Comparison of ENCODE assay signal across 8 mouse cellular contexts in the genomic region with DNA sequence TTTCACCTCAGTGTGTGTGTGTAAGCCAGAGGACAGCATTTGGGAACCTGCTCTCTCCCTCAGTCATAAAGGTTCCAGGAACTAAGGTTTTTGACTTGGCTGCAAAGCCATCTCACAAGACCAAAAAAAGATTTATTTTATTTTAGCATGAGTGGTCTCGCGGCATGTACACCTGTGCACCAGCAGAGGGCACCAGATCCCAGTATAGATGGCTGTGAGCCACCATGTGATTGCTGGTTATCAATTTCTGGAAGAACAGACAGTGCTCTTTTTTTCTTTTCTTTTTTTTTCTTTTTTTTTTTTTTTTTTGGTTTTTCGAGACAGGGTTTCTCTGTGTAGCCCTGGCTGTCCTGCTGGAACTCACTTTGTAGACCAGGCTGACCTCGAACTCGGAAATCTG. TPM values are rescaled to one million over a fixed set of nuclear protein-coding genes. Genes with fewer than 3 reads are reported as not detected.
DNase-seq lines count a peak whose midpoint lies in the region; TF ChIP-seq lines count a peak whose summit lies in the region.
"Not testable (repeated sequence)": the region's sequence is repeated elsewhere in the genome, so short reads cannot be mapped to it uniquely, and the experiment has no call there.

No protein-coding gene starts in this region.

- DNase-seq in ES-E14 (ENCODE audit: low read depth, low spot score), result peak; percentile 68
- peak; percentile 25 for DNase-seq in c-Kit-negative CD71-positive TER-119-positive erythroid progenitor cells, embryonic 14.5 days (ENCODE audit: low read depth, low spot score)
- DNase-seq in heart, postnatal 10 days, result peak; percentile 60 to 75
- DNase-seq in large intestine, adult 2 months (ENCODE audit: low read depth, low spot score), result peak; percentile 24
- peak; percentile 56 for DNase-seq in lung, adult 2 months
- DNase-seq in retina, adult 2 months (ENCODE audit: low read depth, low spot score), result peak; percentile 36
- DNase-seq in thymus, postnatal 0 days (ENCODE audit: low spot score), result peak; percentile 83

- TF ChIP-seq POLR2A in embryonic fibroblast, embryonic 13.5 days (IDR thresholded peaks at IDR 0.05; ENCODE audit: low read depth, low read length); lung, adult 2 months (IDR thresholded peaks at IDR 0.05; ENCODE audit: borderline replicate concordance, extremely low read depth, low read depth, low read length): not testable (repeated sequence)

- not testable (repeated sequence) for H3K9ac ChIP-seq in ES-E14 (ENCODE audit: insufficient read depth, low read depth, low read length, poor library complexity, severe bottlenecking)

- TF ChIP-seq CTCF in embryonic fibroblast, embryonic 13.5 days (IDR thresholded peaks at IDR 0.05; ENCODE audit: borderline replicate concordance, insufficient read depth, low read length), result peak; percentile 76; the same call in 1 of the 2 replicates
- peak; percentile 94 for TF ChIP-seq CTCF in lung, adult 2 months (IDR thresholded peaks at IDR 0.05; ENCODE audit: insufficient read depth, low read length)

- intact Hi-C loops in heart, postnatal 10 days (cut with DNase I), result loop anchor here (2.0 to 10.0 kb wide), 3 partner anchors 35 to 483 kb away; a partner anchor contains a TSS

- H3K4me1 ChIP-seq in ES-E14 (ENCODE audit: control insufficient read depth in 2 of 2, insufficient read depth in 2 of 2, low read length in 2 of 2, poor library complexity in 1 of 2), result peaks cover 0 to 14% of the 10 kb centered on the region in 2 experiments; a peak in 3 of 4 replicates
- H3K4me1 ChIP-seq in embryonic fibroblast, embryonic 13.5 days (ENCODE audit: control insufficient read depth, insufficient read depth, low read length); lung, adult 2 months (ENCODE audit: control insufficient read depth, insufficient read depth, low read length): not testable (repeated sequence)

- in situ Hi-C loops in ES-E14 (cut with MboI; ENCODE audit: low sequenced_read_pairs in 2 of 2, unreplicated experiment in 2 of 2), result not testable (repeated sequence)

- 38% methylated on average over 5 of the region's 5 CpGs for WGBS in large intestine, adult 2 months
- 45% methylated on average over 5 of the region's 5 CpGs for WGBS in lung, adult 2 months

- not testable (repeated sequence) for H3K27ac ChIP-seq in ES-E14 (ENCODE audit: insufficient read depth, low read depth, low read length, poor library complexity, severe bottlenecking); embryonic fibroblast, embryonic 13.5 days (ENCODE audit: insufficient read depth, low read length)

- not testable (repeated sequence) for H3K36me3 ChIP-seq in ES-E14 (ENCODE audit: control insufficient read depth, insufficient read depth, low read length, poor library complexity, severe bottlenecking)

- not testable (repeated sequence) for H3K4me3 ChIP-seq in ES-E14 (ENCODE audit: insufficient read depth in 1 of 2, low read depth in 1 of 2, low read length in 2 of 2, poor library complexity in 1 of 2, severe bottlenecking in 1 of 2); embryonic fibroblast, embryonic 13.5 days (ENCODE audit: insufficient read depth, low read length); lung, adult 2 months (replicated peaks; ENCODE audit: extremely low read depth, low read depth, low read length)

- not testable (repeated sequence) for H3K9me3 ChIP-seq in ES-E14 (ENCODE audit: control insufficient read depth, insufficient read depth, low read depth, low read length)

TF ChIP-seq in ES-E14, 5 proteins besides CTCF, POLR2A, EP300 and RAD21:
- TF ChIP-seq ZC3H11A (IDR thresholded peaks at IDR 0.05; ENCODE audit: borderline replicate concordance, low read depth, low read length), result peak; percentile 83; the same call in 1 of the 2 replicates
- peak; percentile 73; the same call in 1 of the 2 replicates for TF ChIP-seq ZNF384 (IDR thresholded peaks at IDR 0.05; ENCODE audit: low read depth, low read length)

RNA-seq across cellular contexts. Expression of a gene that starts 32.7 kb away (rescaled TPM):
- total RNA-seq in ES-E14 (2012; rRNA removed), result 72.7 and 140 TPM in 2 replicates
- 95.9 and 105 TPM in 2 replicates for polyA plus RNA-seq in embryonic fibroblast, embryonic 13.5 days (2011; ENCODE audit: insufficient read length, low read depth, missing spikeins)
- 10 to 100 TPM; 91.0 to 91.5 TPM for total RNA-seq in heart, postnatal 10 days (2021)
- 13.0 and 13.8 TPM in 2 replicates for polyA plus RNA-seq in large intestine, adult 2 months (2012; rRNA removed)
- 8.3 and 12.9 TPM in 2 replicates for polyA plus RNA-seq in lung, adult 2 months (2012; rRNA removed)
- polyA plus RNA-seq in thymus, postnatal 0 days (2015; fragmentation: Nextera tagmentation; extraction: Ambion mirVana), result 184 and 190 TPM in 2 replicates

RNA-seq across cellular contexts. Expression of a gene that starts 35.8 kb away (rescaled TPM):
- 40.1 and 43.5 TPM in 2 replicates for total RNA-seq in ES-E14 (2012; rRNA removed)
- polyA plus RNA-seq in embryonic fibroblast, embryonic 13.5 days (2011; ENCODE audit: insufficient read length, low read depth, missing spikeins), result 32.2 and 32.3 TPM in 2 replicates
- 10 to 100 TPM; 26.7 to 31.8 TPM for total RNA-seq in heart, postnatal 10 days (2021)
- 13.6 and 15.3 TPM in 2 replicates for polyA plus RNA-seq in large intestine, adult 2 months (2012; rRNA removed)
- polyA plus RNA-seq in lung, adult 2 months (2012; rRNA removed), result 13.1 and 15.4 TPM in 2 replicates
- 20.5 and 24.1 TPM in 2 replicates for polyA plus RNA-seq in thymus, postnatal 0 days (2015; fragmentation: Nextera tagmentation; extraction: Ambion mirVana)

RNA-seq across cellular contexts. Expression of a gene that starts 41.5 kb away (rescaled TPM):
- total RNA-seq in ES-E14 (2012; rRNA removed), result 37.3 and 42.9 TPM in 2 replicates
- 19.8 and 24.0 TPM in 2 replicates for polyA plus RNA-seq in embryonic fibroblast, embryonic 13.5 days (2011; ENCODE audit: insufficient read length, low read depth, missing spikeins)
- 10 to 100 TPM; 75.6 to 78.1 TPM for total RNA-seq in heart, postnatal 10 days (2021)
- 2.4 and 3.3 TPM in 2 replicates for polyA plus RNA-seq in large intestine, adult 2 months (2012; rRNA removed)
- polyA plus RNA-seq in lung, adult 2 months (2012; rRNA removed), result 27.2 and 39.0 TPM in 2 replicates
- polyA plus RNA-seq in thymus, postnatal 0 days (2015; fragmentation: Nextera tagmentation; extraction: Ambion mirVana), result 13.5 and 15.1 TPM in 2 replicates

Comparison
In these comparisons a context has a peak if more than half of its experiments do, and no peak if none do; other contexts are left out.
1. DNase-seq: peak in every context shown above with its lines; median percentile 83 in thymus, postnatal 0 days; 68 in ES-E14; 68 in heart, postnatal 10 days; 56 in lung, adult 2 months; 36 in retina, adult 2 months; 25 in c-Kit-negative CD71-positive TER-119-positive erythroid progenitor cells, embryonic 14.5 days; 24 in large intestine, adult 2 months.